ENCODE assay signal across 17 mouse cellular contexts in the genomic region with DNA sequence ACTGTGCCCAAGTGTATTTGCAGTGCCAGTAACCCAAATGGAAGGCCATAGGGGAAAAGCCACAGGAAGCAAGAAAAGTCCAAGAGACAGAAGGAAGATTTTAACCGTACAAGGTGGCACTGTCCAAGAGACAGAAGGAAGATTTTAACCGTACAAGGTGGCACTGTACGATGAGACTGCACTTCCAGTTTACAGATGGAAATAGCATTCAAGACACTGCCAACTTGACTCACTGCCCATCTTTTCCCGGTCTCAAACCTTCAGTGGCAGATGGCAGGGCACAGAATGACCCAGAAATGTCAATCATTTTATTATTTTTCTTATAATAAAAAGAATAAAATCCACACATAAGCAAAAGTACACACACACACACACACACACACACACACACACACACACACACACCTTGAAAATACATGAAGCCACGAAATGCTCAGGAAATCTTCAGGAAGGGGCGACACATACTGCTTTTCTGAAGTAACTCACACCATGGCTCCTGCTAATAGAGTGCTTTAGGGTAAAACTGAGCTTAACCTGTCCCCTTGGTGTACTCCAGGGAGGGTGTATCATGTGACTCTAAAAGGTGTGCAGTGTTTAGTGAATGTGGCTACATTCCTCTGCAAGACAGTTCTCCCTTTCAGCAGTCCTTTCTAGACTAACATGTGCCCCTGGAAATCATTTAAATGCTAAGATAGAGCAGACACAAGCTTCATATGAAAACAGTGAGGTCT.
DNase-seq lines count a peak whose midpoint lies in the region; ATAC-seq and TF ChIP-seq lines count a peak whose summit lies in the region.
"Had no signal": no experiment of that assay in that cellular context is flagged by ENCODE, and none has a peak within 500 bp of the region (broad histone marks: within the 10 kb centered on the region; RNA-seq: fewer than 3 reads in every experiment).

No protein-coding gene starts in this region.

- H3K36me3 ChIP-seq in heart, embryonic 12.5 days, result no peaks in the 10 kb centered on the region
- H3K36me3 ChIP-seq: intestine, embryonic 15.5 days; limb, embryonic 12.5 days; liver, embryonic 15.5 days; midbrain, embryonic 10.5 days had no signal

- no peak overlapping the region for H3K27ac ChIP-seq in heart, embryonic 12.5 days (ENCODE audit: poor library complexity, severe bottlenecking)
- H3K27ac ChIP-seq: intestine, embryonic 15.5 days; limb, embryonic 12.5 days; liver, embryonic 15.5 days; midbrain, embryonic 10.5 days had no signal

- no peak overlapping the region for H3K4me2 ChIP-seq in heart, embryonic 12.5 days
- H3K4me2 ChIP-seq: intestine, embryonic 15.5 days; limb, embryonic 12.5 days; liver, embryonic 15.5 days had no signal

- no peak overlapping the region for H3K9ac ChIP-seq in heart, embryonic 12.5 days
- H3K9ac ChIP-seq: intestine, embryonic 15.5 days; limb, embryonic 12.5 days; liver, embryonic 15.5 days had no signal

- H3K27me3 ChIP-seq in heart, embryonic 12.5 days (replicated peaks), result no peaks in the 10 kb centered on the region
- H3K27me3 ChIP-seq: intestine, embryonic 15.5 days; limb, embryonic 12.5 days; liver, embryonic 15.5 days had no signal

- DNase-seq in heart, adult 18-20 months, result peak; percentile 15
- DNase-seq in brain, embryonic 14.5 days (ENCODE audit: low read depth), result peak; percentile 63
- DNase-seq in cerebellum, adult 11 months, result peak; percentile 91
- DNase-seq in cerebellum, postnatal 36 days, result peak; percentile 87 to 96
- no peak for DNase-seq in ovary, postnatal 36 days (ENCODE audit: low spot score)
- DNase-seq: embryo, embryonic 11 days; heart, postnatal 4 days; kidney, postnatal 10 days; lung, postnatal 14 days; right cerebral cortex, postnatal 14 days had no signal

- TF ChIP-seq POLR2A in brain, embryonic 14.5 days (IDR thresholded peaks at IDR 0.05; ENCODE audit: borderline replicate concordance, extremely low read depth, insufficient read depth, insufficient read length, poor library complexity, severe bottlenecking), result no peak

- H3K4me3 ChIP-seq in heart, embryonic 12.5 days, result no peak overlapping the region
- H3K4me3 ChIP-seq: intestine, embryonic 15.5 days; limb, embryonic 12.5 days; liver, embryonic 15.5 days; midbrain, embryonic 10.5 days; myocyte had no signal

- WGBS in heart, embryonic 12.5 days, result 80% methylated on average over 6 of the region's 6 CpGs

- H3K4me1 ChIP-seq in heart, embryonic 12.5 days (replicated peaks), result no peaks in the 10 kb centered on the region
- H3K4me1 ChIP-seq: intestine, embryonic 15.5 days; limb, embryonic 12.5 days; liver, embryonic 15.5 days had no signal

- no peak for ATAC-seq in heart, embryonic 12.5 days (ENCODE audit: insufficient number of reproducible peaks, low FRiP score)
- ATAC-seq in erythroid progenitor cell, adult 5-6 weeks (replicated peaks; ENCODE audit: low FRiP score, poor library complexity, severe bottlenecking), result no peak
- ATAC-seq: intestine, embryonic 15.5 days had no signal

- H3K9me3 ChIP-seq in heart, embryonic 12.5 days (replicated peaks), result no peaks in the 10 kb centered on the region
- H3K9me3 ChIP-seq: intestine, embryonic 15.5 days; limb, embryonic 12.5 days; liver, embryonic 15.5 days; midbrain, embryonic 10.5 days had no signal

- TF ChIP-seq CTCF in brain, embryonic 14.5 days (IDR thresholded peaks at IDR 0.05; ENCODE audit: borderline replicate concordance, extremely low read depth, insufficient read depth, insufficient read length), result no peak
